Mouse (Mus musculus): ENCODE results near the gene Hist2h2be. TPM values are rescaled to one million over a fixed set of nuclear protein-coding genes. Genes with fewer than 3 reads are reported as not detected.

Hist2h2be gene
- total and polyA plus RNA-seq, 3 experiments, result 2.3 to 3.8 (median 2.9) TPM

DNA sequence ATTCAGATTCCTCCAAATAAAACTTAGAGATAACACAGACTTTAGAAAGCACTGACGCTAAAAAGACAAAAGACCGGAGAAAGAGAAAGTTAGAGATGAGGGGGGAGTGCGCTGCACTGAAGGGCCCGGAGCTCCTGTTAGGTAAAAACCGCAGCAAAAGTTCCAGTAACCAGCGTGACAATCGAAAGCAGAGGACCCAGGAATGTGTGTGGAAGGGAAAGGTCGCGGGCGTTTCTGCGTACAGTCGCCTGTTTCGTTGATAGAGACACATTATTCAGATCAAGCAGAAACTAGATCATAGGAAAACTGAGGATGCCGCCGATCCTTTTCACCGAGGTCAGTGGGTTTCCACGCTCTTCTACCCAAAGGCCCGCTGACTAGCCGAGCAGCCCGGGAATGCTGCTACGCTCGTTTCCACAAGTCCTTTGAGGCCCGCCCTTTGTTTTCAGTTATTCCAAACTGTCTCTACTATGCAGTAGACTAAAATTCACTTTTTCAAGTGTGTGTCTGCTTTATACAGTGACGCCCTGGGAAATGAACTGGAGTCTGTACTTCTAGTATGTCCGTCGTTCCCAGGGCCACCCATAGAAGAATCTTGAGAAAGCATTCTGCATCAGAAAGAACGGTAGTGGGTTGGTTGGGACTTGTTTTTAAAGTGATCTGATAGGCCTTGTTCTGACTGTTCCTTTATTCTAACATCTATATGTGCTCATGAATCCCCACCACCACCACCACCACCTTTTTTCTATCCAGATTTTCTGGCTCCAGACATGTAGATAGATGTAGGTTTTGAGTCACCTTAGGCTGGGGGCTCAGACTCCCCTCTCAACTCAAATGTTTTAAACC lies 42.9 kb downstream of the Hist2h2be start (continued):
- TF ChIP-seq ETS1 (conservative IDR thresholded peaks at IDR 0.05; ENCODE audit: low read depth, low read length) (no peak), CTCF (conservative IDR thresholded peaks at IDR 0.05 in 1 of 2, IDR thresholded peaks at IDR 0.05 in 1 of 2; ENCODE audit: low read depth in 2 of 2, low read length in 2 of 2) (no peak), MYC (IDR thresholded peaks at IDR 0.05; ENCODE audit: low read depth, low read length) (0 out of 2 replicates have a peak, but pooled peaks have one; percentile 2), ZMIZ1 (IDR thresholded peaks at IDR 0.05; ENCODE audit: low read depth, low read length) (no peak), SMC3 (IDR thresholded peaks at IDR 0.05; ENCODE audit: low read depth, low read length) (no peak), KAT2A (IDR thresholded peaks at IDR 0.05; ENCODE audit: insufficient replicate concordance, low read length) (no peak), NRF1 (IDR thresholded peaks at IDR 0.05; ENCODE audit: low read depth, low read length) (no peak), USF1 (IDR thresholded peaks at IDR 0.05; ENCODE audit: low read depth, low read length) (no peak), IRF4 (IDR thresholded peaks at IDR 0.05; ENCODE audit: low read depth, low read length) (no peak), ELF1 (IDR thresholded peaks at IDR 0.05; ENCODE audit: low read depth, low read length) (no peak)

GRCm38 (mm10) chr3:96264404-96264949 lies 43.6 kb downstream of the Hist2h2be start:
- dilution Hi-C loops (cut with MboI; ENCODE audit: extremely low pct_ligation_motif_present, extremely low pct_unique_long_range_greater_than_20kb, low sequenced_read_pairs), result no loop called here
- H3K4me2 ChIP-seq (ENCODE audit: insufficient read depth, low read depth, poor library complexity, severe bottlenecking), result peak overlapping the region; percentile 96
- no peaks in the 10 kb centered on the region for H3K36me3 ChIP-seq (replicated peaks in 1 of 2; ENCODE audit: control insufficient read depth in 1 of 2, insufficient read depth in 1 of 2, low read length in 1 of 2)
- in situ Hi-C loops (cut with MboI; ENCODE audit: low pct_ligation_motif_present, low pct_unique_long_range_greater_than_20kb, low sequenced_read_pairs), result no loop called here
- H3K79me2 ChIP-seq (replicated peaks; ENCODE audit: control insufficient read depth, extremely low read depth, insufficient read depth, poor library complexity, severe bottlenecking), result 0 out of 2 replicates have a peak, but pooled peaks cover 10% of the 10 kb centered on the region
- peak; percentile 37 for DNase-seq (ENCODE audit: extremely low read depth)
- H3K4me3 ChIP-seq (replicated peaks in 1 of 3; ENCODE audit: low read depth in 2 of 3, low read length in 2 of 3, poor library complexity in 1 of 3), result peak overlapping the region; percentile 62 to 64 (median 63)
- no peaks in the 10 kb centered on the region for H3K9me3 ChIP-seq (replicated peaks; ENCODE audit: low read length)
- H3K27me3 ChIP-seq (replicated peaks), result no peaks in the 10 kb centered on the region
- TF ChIP-seq POLR2A (IDR thresholded peaks at IDR 0.05; ENCODE audit: low read depth, low read length) (no peak), KAT2A (IDR thresholded peaks at IDR 0.05; ENCODE audit: insufficient replicate concordance, low read length) (no peak), ZKSCAN1 (IDR thresholded peaks at IDR 0.05; ENCODE audit: borderline replicate concordance, low read depth, low read length) (no peak), RAD21 (IDR thresholded peaks at IDR 0.05; ENCODE audit: low read depth, low read length) (no peak), ZC3H11A (IDR thresholded peaks at IDR 0.05; ENCODE audit: low read depth, low read length) (no peak), TBP (conservative IDR thresholded peaks at IDR 0.05; ENCODE audit: low read depth, low read length) (no peak), ETS1 (conservative IDR thresholded peaks at IDR 0.05; ENCODE audit: low read depth, low read length) (no peak), TCF12 (IDR thresholded peaks at IDR 0.05; ENCODE audit: low read depth, low read length) (no peak; the same call in 1 of the 2 replicates), CHD1 (IDR thresholded peaks at IDR 0.05; ENCODE audit: low read depth, low read length) (no peak), MYC (IDR thresholded peaks at IDR 0.05; ENCODE audit: low read depth, low read length) (peak; percentile 17; the same call in 1 of the 2 replicates), NRF1 (IDR thresholded peaks at IDR 0.05; ENCODE audit: low read depth, low read length) (no peak), MAZ (IDR thresholded peaks at IDR 0.05; ENCODE audit: low read depth, low read length) (no peak), IRF4 (IDR thresholded peaks at IDR 0.05; ENCODE audit: low read depth, low read length) (no peak), ZNF384 (IDR thresholded peaks at IDR 0.05; ENCODE audit: low read depth, low read length) (no peak), MAX (IDR thresholded peaks at IDR 0.05; ENCODE audit: low read length) (peak; percentile 66; the same call in 1 of the 2 replicates), BHLHE40 (IDR thresholded peaks at IDR 0.05; ENCODE audit: low read depth, low read length) (no peak), E2F4 (IDR thresholded peaks at IDR 0.05; ENCODE audit: insufficient replicate concordance, low read depth, low read length) (no peak), SIN3A (IDR thresholded peaks at IDR 0.05; ENCODE audit: low read length) (0 out of 2 replicates have a peak, but pooled peaks have one; percentile 17), MAFK (IDR thresholded peaks at IDR 0.05; ENCODE audit: insufficient replicate concordance, low read length) (no peak), POLR2AphosphoS2 (IDR thresholded peaks at IDR 0.05; ENCODE audit: low read depth, low read length) (no peak), JUND (conservative IDR thresholded peaks at IDR 0.05; ENCODE audit: low read depth, low read length) (no peak), MXI1 (IDR thresholded peaks at IDR 0.05; ENCODE audit: low read depth, low read length) (peak; percentile 91), USF1 (IDR thresholded peaks at IDR 0.05; ENCODE audit: low read depth, low read length) (no peak), NELFE (IDR thresholded peaks at IDR 0.05; ENCODE audit: low read depth, low read length) (peak; percentile 6; the same call in 1 of the 2 replicates), JUN (IDR thresholded peaks at IDR 0.05; ENCODE audit: insufficient read depth, low read depth, low read length) (no peak), EP300 (IDR thresholded peaks at IDR 0.05; ENCODE audit: low read length) (no peak)
- H3K27ac ChIP-seq (ENCODE audit: insufficient read depth, low read depth), result peak overlapping the region; percentile 90
- peak overlapping the region; percentile 85 for H3K9ac ChIP-seq (ENCODE audit: insufficient read depth, low read depth)
- H3K4me1 ChIP-seq (ENCODE audit: control insufficient read depth in 1 of 2, insufficient read depth in 2 of 2), result peaks cover 0 to 48% of the 10 kb centered on the region in 2 experiments; a peak in 3 of 4 replicates
